Mouse (Mus musculus) lung, embryonic 16.5 days (tissue): ENCODE data around the gene Sec14l1. TPM values are rescaled to one million over a fixed set of nuclear protein-coding genes. Genes with fewer than 3 reads are reported as not detected.

Experiments
- ATAC-seq: fragments of 200-750 bp; cut with Nextera tagmentation; 2 replicates; pipeline ENCODE4 v1.8.0; 2017; ENCODE audit warnings: low read depth, mild to moderate bottlenecking, moderate library complexity
- H3K27ac ChIP-seq: fragments of 300-500 bp; sonication (generic); 2 replicates; pipeline ENCODE4 v1.5.1; 2014; ENCODE audit warnings: mild to moderate bottlenecking, control low read depth, low read length
- H3K27me3 ChIP-seq: fragments of 300-500 bp; sonication (generic); 2 replicates; pipeline ENCODE4 v1.6.1; 2014; ENCODE audit warnings: low read depth, low read length, mixed read lengths; ENCODE audit not compliant: control insufficient read depth, insufficient read depth
- H3K36me3 ChIP-seq: fragments of 300-500 bp; sonication (generic); 2 replicates; pipeline ENCODE4 v1.6.1; 2014; ENCODE audit warnings: low read length; ENCODE audit not compliant: control insufficient read depth, insufficient read depth
- H3K4me1 ChIP-seq: fragments of 300-500 bp; sonication (generic); replicated peaks from 2 replicates; pipeline ENCODE4 v1.6.1; 2014; ENCODE audit warnings: low read length, mixed read lengths; ENCODE audit not compliant: control insufficient read depth, insufficient read depth
- H3K4me2 ChIP-seq: fragments of 300-500 bp; sonication (generic); 2 replicates; pipeline ENCODE4 v1.6.1; 2014; ENCODE audit warnings: low read depth, low read length, control low read depth
- H3K4me3 ChIP-seq: fragments of 300-500 bp; sonication (generic); 2 replicates; pipeline ENCODE4 v1.5.1; 2014; ENCODE audit warnings: mild to moderate bottlenecking, low read length, control low read depth
- H3K9ac ChIP-seq: fragments of 300-500 bp; sonication (generic); 2 replicates; pipeline ENCODE4 v1.6.1; 2014; ENCODE audit warnings: low read length, control low read depth
- H3K9me3 ChIP-seq: fragments of 300-500 bp; sonication (generic); 2 replicates; pipeline ENCODE4 v1.6.1; 2016; ENCODE audit warnings: low read length; ENCODE audit not compliant: control insufficient read depth
- WGBS: fragments of 180-500 bp; shearing (Covaris S2); extraction: QIAGEN DNeasy Blood & Tissue Kit; methylation state at CpG from one replicate; pipeline ENCODE4 v1.1.7; 2014; 5-methylcytosine and 5-hydroxymethylcytosine counted together
- polyA plus RNA-seq: library from polyadenylated mRNA; unstranded; fragments of >200 nt; fragmentation: Nextera tagmentation; extraction: Ambion mirVana; gene quantifications from 2 replicates; pipeline ENCODE4 v1.2.1, GENCODE M21; 2015

Gene Sec14l1
- polyA plus RNA-seq, 1 experiment from 2014 or later = 76.5 TPM

- no peaks in the 10 kb centered on the region for H3K27me3 ChIP-seq
- no peak overlapping the region for H3K4me3 ChIP-seq
- no peaks in the 10 kb centered on the region; the same call in 1 of the 2 replicates for H3K4me1 ChIP-seq
- peaks cover 2% of the 10 kb centered on the region for H3K9me3 ChIP-seq
- no peak overlapping the region for H3K27ac ChIP-seq
- no peaks in the 10 kb centered on the region for H3K36me3 ChIP-seq
- WGBS = 41% methylated on average over 21 of the region's 21 CpGs
- no peak overlapping the region for H3K4me2 ChIP-seq
- ATAC-seq = no peak
- H3K9ac ChIP-seq = no peak overlapping the region
Observed at GRCm38 (mm10) chr11:117185076-117185933, 70.3 kb downstream of the Sec14l1 start.

- Histone ChIP-seq H3K9me3 (no peaks in the 10 kb centered on the region), H3K4me1 (0 out of 2 replicates have a peak, but pooled peaks cover 2% of the 10 kb centered on the region), H3K4me2 (no peak overlapping the region), H3K27ac (no peak overlapping the region), H3K4me3 (no peak overlapping the region), H3K27me3 (no peaks in the 10 kb centered on the region), H3K36me3 (no peaks in the 10 kb centered on the region), H3K9ac (no peak overlapping the region)
- ATAC-seq = no peak
- 55% methylated on average over 5 of the region's 5 CpGs for WGBS
Observed at GRCm38 (mm10) chr11:117191524-117191923, 76.6 kb downstream of the Sec14l1 start.

GRCm38 (mm10) chr11:117194475-117194937, 79.5 kb downstream of the Sec14l1 start:
- ATAC-seq = peak; percentile 29; the same call in 1 of the 2 replicates
- peaks cover 4% of the 10 kb centered on the region for H3K4me1 ChIP-seq
- H3K36me3 ChIP-seq = no peaks in the 10 kb centered on the region
- H3K27ac ChIP-seq = no peak overlapping the region
- no peak overlapping the region for H3K4me2 ChIP-seq
- no peaks in the 10 kb centered on the region for H3K9me3 ChIP-seq
- no peak overlapping the region for H3K4me3 ChIP-seq
- H3K9ac ChIP-seq = no peak overlapping the region
- H3K27me3 ChIP-seq = peaks cover 8% of the 10 kb centered on the region
- 57% methylated on average over 11 of the region's 11 CpGs for WGBS

- Histone ChIP-seq H3K9ac (no peak overlapping the region), H3K27me3 (peaks cover 10% of the 10 kb centered on the region), H3K27ac (no peak overlapping the region), H3K4me2 (no peak overlapping the region), H3K36me3 (no peaks in the 10 kb centered on the region), H3K4me3 (no peak overlapping the region), H3K4me1 (peaks cover 9% of the 10 kb centered on the region), H3K9me3 (no peaks in the 10 kb centered on the region)
- 83% methylated on average over 6 of the region's 6 CpGs for WGBS
- ATAC-seq = no peak
Observed at GRCm38 (mm10) chr11:117195616-117196015, 80.6 kb downstream of the Sec14l1 start.

GRCm38 (mm10) chr11:117196681-117197080, 81.7 kb downstream of the Sec14l1 start:
- Histone ChIP-seq H3K36me3 (no peaks in the 10 kb centered on the region), H3K27ac (no peak overlapping the region)
- 73% methylated on average over 7 of the region's 7 CpGs for WGBS

GRCm38 (mm10) chr11:117198122-117198521, 83.2 kb downstream of the Sec14l1 start:
- no peaks in the 10 kb centered on the region for H3K36me3 ChIP-seq

More at GRCm38 (mm10) chr11:117196681-117197080, 81.7 kb downstream of the Sec14l1 start:
- no peak for ATAC-seq
- Histone ChIP-seq H3K4me3 (no peak overlapping the region), H3K4me1 (peaks cover 15% of the 10 kb centered on the region), H3K9ac (no peak overlapping the region), H3K27me3 (peaks cover 10% of the 10 kb centered on the region), H3K4me2 (no peak overlapping the region), H3K9me3 (no peaks in the 10 kb centered on the region)

GRCm38 (mm10) chr11:117199282-117200175, 84.6 kb downstream of the Sec14l1 start, which contains the start of gene Sept9:
Gene Sept9 (plus strand): TSS chr11:117199661.
- peak within 1 kb of the TSS; percentile 75 for H3K9ac ChIP-seq
- peak within 1 kb of the TSS; percentile 63 for H3K4me3 ChIP-seq
- WGBS = under 1% methylated on average over 68 of the region's 70 CpGs
- H3K9me3 ChIP-seq = no peaks in the 10 kb centered on the region
- no peaks in the 10 kb centered on the region for H3K36me3 ChIP-seq
- peaks cover 10% of the 10 kb centered on the region for H3K27me3 ChIP-seq
- H3K27ac ChIP-seq = peak within 1 kb of the TSS; percentile 77
- peak within 1 kb of the TSS; percentile 77 for H3K4me2 ChIP-seq
- peaks cover 13% of the 10 kb centered on the region for H3K4me1 ChIP-seq
- ATAC-seq = peak; percentile 74

More at GRCm38 (mm10) chr11:117198122-117198521, 83.2 kb downstream of the Sec14l1 start:
- Histone ChIP-seq H3K9ac (no peak overlapping the region), H3K9me3 (no peaks in the 10 kb centered on the region), H3K27me3 (peaks cover 10% of the 10 kb centered on the region), H3K27ac (no peak overlapping the region), H3K4me3 (no peak overlapping the region), H3K4me2 (no peak overlapping the region), H3K4me1 (peaks cover 15% of the 10 kb centered on the region)
- WGBS = 78% methylated on average over 5 of the region's 5 CpGs
- no peak for ATAC-seq

- Histone ChIP-seq H3K27me3 (peaks cover 10% of the 10 kb centered on the region), H3K4me3 (no peak overlapping the region), H3K4me2 (peak overlapping the region; percentile 77; the same call in 1 of the 2 replicates), H3K36me3 (no peaks in the 10 kb centered on the region), H3K27ac (no peak overlapping the region), H3K4me1 (peaks cover 16% of the 10 kb centered on the region), H3K9me3 (no peaks in the 10 kb centered on the region), H3K9ac (no peak overlapping the region)
- WGBS = 76% methylated on average over 12 of the region's 12 CpGs
- no peak for ATAC-seq
Observed at GRCm38 (mm10) chr11:117201846-117202245, 86.9 kb downstream of the Sec14l1 start.
